Mouse (Mus musculus) adrenal gland, postnatal 0 days (tissue): Measurements from ENCODE around the gene Tmed1. TPM values are rescaled to one million over a fixed set of nuclear protein-coding genes. Genes with fewer than 3 reads are reported as not detected.

ENCODE experiments used
- microRNA-seq: library from miRNA; unstranded; fragments of <30 nt; microRNA quantifications from one replicate; pipeline ENCODE4, GENCODE M21; 2016; ENCODE audit warnings: borderline replicate concordance; ENCODE audit not compliant: insufficient number of aligned reads
- polyA plus RNA-seq: library from polyadenylated mRNA; unstranded; fragments of >200 nt; fragmentation: Nextera tagmentation; extraction: Ambion mirVana; gene quantifications from 2 replicates; pipeline ENCODE4 v1.2.1, GENCODE M21; 2015

The Tmed1 gene
- 80.4 and 83.2 TPM in 2 replicates for polyA plus RNA-seq

GRCm38 (mm10) chr9:21509772-21510688 is at the start of gene Tmed1:
Gene Tmed1 (minus strand): TSS chr9:21510252.

DNA sequence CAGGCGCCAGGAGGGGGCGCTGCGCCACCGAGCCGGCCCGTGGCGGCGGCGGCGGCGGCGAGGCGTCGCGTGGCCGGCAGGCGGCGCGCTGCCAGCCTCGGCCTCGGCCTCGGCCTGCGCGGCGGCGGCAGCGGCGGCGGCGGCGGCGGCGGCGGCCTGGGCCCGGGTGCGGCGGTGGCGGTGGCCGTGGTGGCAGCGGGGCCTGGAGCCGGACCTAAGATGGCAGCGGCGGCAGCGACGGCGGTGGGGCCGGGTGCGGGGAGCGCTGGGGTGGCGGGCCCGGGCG is 36.7 kb upstream of the Tmed1 start, which contains the start of gene Carm1:
Carm1 (plus strand) TSS at position 106 of the 286 bp plus-strand sequence.

DNA sequence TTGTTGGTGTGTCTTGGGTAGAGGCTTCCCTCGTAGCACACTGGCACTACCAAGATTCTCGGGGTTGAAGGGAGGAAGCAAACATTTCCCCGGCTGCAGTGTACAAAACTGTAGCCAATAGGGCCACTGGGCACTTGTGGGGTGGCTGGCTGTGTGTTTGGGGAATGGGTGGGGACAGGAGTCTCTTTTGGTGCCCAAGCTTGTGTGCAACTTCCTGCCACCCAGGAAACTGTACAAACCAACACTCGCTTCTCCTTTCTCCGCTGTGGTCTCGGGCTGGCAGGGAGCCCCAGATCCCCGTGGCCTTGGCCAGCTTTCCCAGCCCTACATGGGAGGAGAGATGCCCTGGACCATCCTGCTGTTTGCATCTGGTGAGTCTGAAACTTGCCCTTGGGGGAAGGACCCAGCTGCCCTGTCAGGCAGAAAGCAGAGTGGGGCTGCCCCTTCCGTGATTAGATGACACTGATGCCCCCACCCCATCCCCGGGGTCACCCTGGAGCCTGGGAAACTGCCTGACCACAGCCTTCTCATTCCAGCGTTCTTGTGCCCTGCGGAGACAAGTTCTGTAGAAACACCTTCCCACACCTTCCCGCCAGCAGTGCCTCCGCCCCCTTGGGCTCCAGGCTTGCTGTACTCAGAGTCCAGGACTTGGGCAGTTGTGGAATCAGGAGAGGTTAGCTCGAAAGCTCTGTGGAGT is 16.0 kb upstream of the Tmed1 start, which contains the start of gene AB124611:
AB124611 (plus strand) TSS at position 240 of the 697 bp plus-strand sequence.

Small RNA genes lying within 50 kb of the gene (microRNA-seq; reads per million reads assigned to microRNA genes)
- gene Mir199a-1, result 2.5 reads per million

Other genes starting within 250 kb of the Tmed1 start
- gene Atg4d, start 245.0 kb downstream of the Tmed1 start, polyA plus RNA-seq, result 20.2 and 26.7 TPM in 2 replicates
- gene Kri1, start 222.3 kb downstream of the Tmed1 start, polyA plus RNA-seq, result 7.6 and 10.7 TPM in 2 replicates
- 43.7 and 55.9 TPM in 2 replicates for gene Cdkn2d, start 218.8 kb downstream of the Tmed1 start, polyA plus RNA-seq
- 0.55 and 0.95 TPM in 2 replicates for gene Ap1m2, start 197.9 kb downstream of the Tmed1 start, polyA plus RNA-seq
- 51.3 and 55.7 TPM in 2 replicates for gene Slc44a2, start 189.6 kb downstream of the Tmed1 start, polyA plus RNA-seq
- 60.5 and 74.0 TPM in 2 replicates for gene Ilf3, start 142.4 kb downstream of the Tmed1 start, polyA plus RNA-seq
- 33.4 and 34.4 TPM in 2 replicates for gene Qtrt1, start 98.4 kb downstream of the Tmed1 start, polyA plus RNA-seq
- gene Dnm2, start 85.3 kb downstream of the Tmed1 start, polyA plus RNA-seq, result 42.9 and 74.7 TPM in 2 replicates
- 4.2 and 5.2 TPM in 2 replicates for gene AB124611, start 15.9 kb upstream of the Tmed1 start, polyA plus RNA-seq
- gene Carm1, start 36.6 kb upstream of the Tmed1 start, polyA plus RNA-seq, result 19.9 and 21.3 TPM in 2 replicates
- 25.3 and 35.5 TPM in 2 replicates for gene Timm29, start 82.5 kb upstream of the Tmed1 start, polyA plus RNA-seq
- 28.5 and 47.1 TPM in 2 replicates for gene Yipf2, start 82.6 kb upstream of the Tmed1 start, polyA plus RNA-seq
- gene Smarca4, start 105.9 kb upstream of the Tmed1 start, polyA plus RNA-seq, result 29.2 and 31.9 TPM in 2 replicates
- 15.1 and 16.6 TPM in 2 replicates for gene Ldlr, start 213.2 kb upstream of the Tmed1 start, polyA plus RNA-seq